Mouse (Mus musculus): ENCODE data around the gene Pou2f2.

Pou2f2 gene

GRCm38 (mm10) chr7:25089875-25090274 is 89.7 kb downstream of the Pou2f2 start:
- no peak for DNase-seq

GRCm38 (mm10) chr7:25088968-25089367 is 90.6 kb downstream of the Pou2f2 start:
- no peak for DNase-seq

- DNase-seq: no peak
These were observed 91.0 kb downstream of the Pou2f2 start for GRCm38 (mm10) chr7:25088531-25088930.

- DNase-seq: no peak
These were observed 91.6 kb downstream of the Pou2f2 start for GRCm38 (mm10) chr7:25087972-25088371.

- no peak for DNase-seq
These were observed 92.1 kb downstream of the Pou2f2 start for GRCm38 (mm10) chr7:25087256-25087912.

GRCm38 (mm10) chr7:25086656-25087055 is 92.9 kb downstream of the Pou2f2 start:
- no peak for DNase-seq

GRCm38 (mm10) chr7:25084621-25085020 is 94.9 kb downstream of the Pou2f2 start:
- DNase-seq: no peak

- peak; percentile 53 for DNase-seq
These were observed 97.0 kb downstream of the Pou2f2 start for GRCm38 (mm10) chr7:25082510-25082909.

- DNase-seq: no peak
These were observed 99.1 kb downstream of the Pou2f2 start for GRCm38 (mm10) chr7:25080431-25080830.

GRCm38 (mm10) chr7:25079496-25080026 is 100.0 kb downstream of the Pou2f2 start:
- no peak for DNase-seq

- no peak for DNase-seq
These were observed 102.1 kb downstream of the Pou2f2 start for GRCm38 (mm10) chr7:25077414-25077755.

GRCm38 (mm10) chr7:25076663-25077413 is 102.7 kb downstream of the Pou2f2 start:
- peak; percentile 95 for DNase-seq

- DNase-seq: no peak
These were observed 103.2 kb downstream of the Pou2f2 start for GRCm38 (mm10) chr7:25076296-25076662.

- no peak for DNase-seq
These were observed 105.6 kb downstream of the Pou2f2 start for GRCm38 (mm10) chr7:25073924-25074323.

- DNase-seq: no peak
These were observed 106.7 kb downstream of the Pou2f2 start for GRCm38 (mm10) chr7:25072716-25073390.

GRCm38 (mm10) chr7:25071979-25072715 is 107.4 kb downstream of the Pou2f2 start, which contains the start of the genes Grik5 and Zfp574:
TSS of gene Grik5 (minus strand) at chr7:25072346.
TSS of gene Zfp574 (plus strand) at chr7:25072567.
- DNase-seq: no peak

GRCm38 (mm10) chr7:25068724-25069123 is 110.8 kb downstream of the Pou2f2 start:
- no peak for DNase-seq

- DNase-seq: no peak
These were observed 111.4 kb downstream of the Pou2f2 start for GRCm38 (mm10) chr7:25067909-25068656.

- DNase-seq: no peak
These were observed 112.2 kb downstream of the Pou2f2 start for GRCm38 (mm10) chr7:25067338-25067737.

- DNase-seq: no peak
These were observed 115.6 kb downstream of the Pou2f2 start for GRCm38 (mm10) chr7:25063900-25064299.

- DNase-seq: no peak
These were observed 116.2 kb downstream of the Pou2f2 start for GRCm38 (mm10) chr7:25063346-25063745.

- no peak for DNase-seq
These were observed 120.7 kb downstream of the Pou2f2 start for GRCm38 (mm10) chr7:25058836-25059235.
